Mouse (Mus musculus) c-Kit-negative CD71-positive TER-119-positive erythroid progenitor cells, embryonic 14.5 days (primary cell): Measurements from ENCODE around the gene Tmem269.
A peak's percentile ranks its signal among the peaks of the same experiment; 100 is the strongest.

Source experiments
- DNase-seq: peaks from one replicate; pipeline ENCODE4 v3.0.0-alpha.2; 2013; ENCODE audit warnings: low read depth, low spot score

Gene Tmem269

DNA sequence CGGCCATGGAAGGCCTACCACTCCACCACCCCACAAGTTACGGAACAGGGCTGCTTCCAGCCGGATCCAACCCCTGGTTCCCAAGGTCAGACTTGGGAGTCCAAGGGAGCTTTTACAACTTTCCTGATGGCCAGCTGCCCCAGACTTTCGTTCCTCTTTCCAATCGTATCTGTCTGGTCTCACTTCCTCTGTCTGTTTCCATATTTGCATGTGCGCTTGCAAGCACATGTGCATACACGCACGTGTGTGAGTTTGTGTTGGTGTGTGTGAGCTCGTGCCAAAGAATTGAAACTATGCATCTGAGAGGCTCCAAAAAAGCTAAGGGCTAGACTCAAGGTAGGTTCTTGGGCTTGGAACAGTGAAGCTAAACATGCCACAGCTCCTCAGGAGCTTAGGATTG, 36.6 kb downstream of the Tmem269 start:
- no peak for DNase-seq

DNA sequence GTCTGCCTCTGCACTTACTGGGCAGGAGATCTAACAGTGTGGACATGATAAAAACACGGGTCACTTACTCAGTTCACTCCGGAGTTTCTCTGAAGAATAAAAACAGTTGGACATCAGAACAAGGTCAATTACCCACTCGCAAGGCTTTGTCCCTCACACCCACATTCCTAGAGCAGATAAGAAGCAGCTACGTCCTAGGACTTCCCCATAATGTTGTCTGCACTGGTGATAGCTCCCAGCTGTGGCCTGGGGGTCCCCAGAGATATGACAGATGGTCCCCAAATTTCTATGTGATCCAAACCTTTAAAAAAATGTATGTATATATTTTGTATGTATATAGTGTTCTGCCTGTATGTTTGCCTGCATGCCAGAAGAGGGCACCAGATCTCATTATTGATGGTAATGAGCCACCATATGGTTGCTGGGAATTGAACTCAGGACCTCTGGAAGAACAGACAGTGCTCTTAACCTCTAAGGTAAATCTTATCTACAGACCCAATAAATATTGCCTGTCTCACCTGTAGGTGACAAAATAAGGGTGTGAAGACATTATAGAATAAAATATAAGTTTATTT, 37.8 kb downstream of the Tmem269 start:
- no peak for DNase-seq

DNA sequence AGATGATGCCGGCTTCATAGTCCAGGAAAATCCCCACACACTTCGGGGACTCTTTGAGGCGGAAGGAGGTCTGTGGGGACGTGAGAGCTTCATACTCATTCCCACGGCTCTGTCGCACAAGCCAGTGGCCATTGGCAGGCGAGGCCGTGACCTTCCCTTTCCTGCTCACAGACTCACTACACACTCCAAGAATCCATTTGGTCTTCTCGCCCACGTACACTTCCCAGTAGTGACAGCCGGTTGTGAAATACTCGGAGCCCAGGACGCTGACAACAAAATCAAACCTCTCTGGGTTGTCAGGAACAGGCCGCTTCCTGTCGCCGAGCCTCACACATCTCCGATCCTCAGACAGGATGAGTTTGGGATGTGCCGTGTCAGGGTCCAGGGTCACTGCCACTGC, 39.7 kb downstream of the Tmem269 start:
- no peak for DNase-seq

DNA sequence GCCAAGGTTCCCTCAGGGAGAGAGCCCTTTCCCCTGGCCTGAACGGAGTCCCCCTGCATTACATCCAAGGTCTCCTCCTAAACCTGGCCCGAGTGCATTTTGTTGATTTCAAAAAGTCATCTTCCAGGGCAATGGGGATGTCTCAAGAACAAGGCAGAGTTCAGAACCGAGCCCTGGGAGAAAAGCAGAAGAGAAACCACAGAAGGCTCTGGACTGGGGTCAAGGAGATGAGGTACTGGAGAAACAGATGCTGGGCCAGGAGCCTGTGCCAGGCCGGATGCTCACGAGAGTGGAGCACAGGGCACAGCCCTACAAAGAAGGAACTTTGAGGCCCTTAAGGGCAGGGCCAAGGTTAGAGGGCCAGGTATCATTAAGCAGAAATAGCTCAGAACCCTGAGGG, 40.3 kb downstream of the Tmem269 start:
- DNase-seq = no peak

- DNase-seq = peak; percentile 96
Observed at GRCm38 (mm10) chr4:119173851-119174453, 44.1 kb downstream of the Tmem269 start, which contains the start of gene Zfp691. TSS of gene Zfp691 (minus strand) at chr4:119174195.

- DNase-seq = no peak
Observed at GRCm38 (mm10) chr4:119172919-119173650, 44.9 kb downstream of the Tmem269 start.

- DNase-seq = peak; percentile 86
Observed at GRCm38 (mm10) chr4:119167663-119168062, 50.4 kb downstream of the Tmem269 start.

- no peak for DNase-seq
Observed at GRCm38 (mm10) chr4:119167068-119167467, 50.9 kb downstream of the Tmem269 start.

DNA sequence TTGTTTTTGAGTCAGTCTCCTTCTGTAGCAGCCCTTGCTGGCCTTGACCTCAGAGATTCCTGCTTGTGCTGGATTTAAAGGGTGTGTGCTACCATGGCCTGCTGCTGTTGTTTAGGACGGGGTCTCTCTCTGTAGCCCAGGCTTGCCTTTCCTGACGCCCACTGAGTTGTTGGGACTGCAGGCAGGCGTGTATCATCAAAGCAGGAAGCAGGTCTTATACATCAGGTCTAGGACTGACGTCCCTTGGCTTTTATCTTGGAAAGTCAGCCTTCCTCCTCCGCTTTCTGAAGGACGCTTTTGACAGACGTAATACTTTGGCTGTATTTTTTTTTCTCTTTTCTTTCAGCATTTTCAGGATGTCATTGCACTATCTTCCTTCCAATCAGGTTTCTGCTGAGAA, 52.1 kb downstream of the Tmem269 start:
- no peak for DNase-seq

DNA sequence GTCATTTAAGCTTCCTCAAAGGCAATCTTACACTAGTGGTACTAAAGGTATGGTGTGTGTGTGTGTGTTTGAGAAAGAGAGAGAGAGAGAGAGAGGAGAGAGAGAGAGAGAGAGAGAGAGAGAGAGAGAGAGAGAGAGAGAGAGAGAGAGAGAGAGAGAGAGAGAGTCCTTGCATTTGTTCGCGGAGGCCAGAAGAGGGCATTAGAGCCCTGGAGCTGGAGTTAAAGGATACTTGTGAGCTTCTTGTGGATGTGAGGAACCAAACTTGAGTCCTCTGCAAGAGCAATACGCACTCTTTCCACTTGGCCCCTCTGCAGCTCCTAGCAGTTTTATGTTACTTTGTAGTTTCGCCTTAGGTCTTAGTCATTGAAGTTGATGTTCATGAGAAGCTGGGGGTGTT, 55.0 kb downstream of the Tmem269 start:
- no peak for DNase-seq

DNA sequence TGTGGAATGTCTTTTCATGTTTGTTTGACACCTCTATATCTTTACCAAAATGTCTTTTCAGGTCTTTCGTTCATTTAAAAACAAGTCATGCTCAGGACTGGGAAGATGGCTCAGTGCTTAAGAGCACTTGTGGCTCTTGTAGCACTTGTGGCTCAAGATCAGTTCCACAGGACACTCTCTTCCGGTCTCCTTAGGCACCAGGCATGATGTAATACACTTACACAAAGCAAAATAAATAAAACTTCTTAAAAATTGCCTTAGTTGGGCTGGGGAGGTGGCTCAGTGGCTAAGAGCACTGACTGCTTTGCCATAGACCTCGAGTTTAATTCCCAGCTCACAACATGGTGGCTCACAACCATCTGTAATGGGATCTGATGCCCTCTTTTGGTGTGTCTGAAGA, 56.7 kb downstream of the Tmem269 start:
- no peak for DNase-seq

GRCm38 (mm10) chr4:119157891-119158290, 60.1 kb downstream of the Tmem269 start:
- DNase-seq = no peak

DNA sequence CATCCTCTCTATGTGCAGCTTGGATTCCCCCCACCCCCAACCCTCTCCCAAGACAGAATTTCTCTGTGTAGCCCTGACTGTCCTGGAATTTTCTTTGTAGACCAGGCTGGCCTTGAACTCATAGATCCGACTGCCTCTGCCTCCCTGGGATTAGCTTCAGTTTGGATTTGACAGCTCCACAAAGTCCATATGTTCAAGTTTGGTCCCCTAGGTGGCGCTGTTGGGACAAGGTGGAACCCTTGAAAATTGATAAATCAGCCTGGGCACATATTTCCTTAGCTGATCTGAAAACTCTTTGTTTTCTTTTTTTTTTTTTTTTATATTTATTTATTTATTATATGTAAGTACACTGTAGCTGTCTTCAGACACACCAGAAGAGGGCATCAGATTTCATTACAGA, 60.8 kb downstream of the Tmem269 start:
- peak; percentile 71 for DNase-seq
